Mouse (Mus musculus) testis, adult 10 weeks (tissue): Measurements from ENCODE around the gene Scn1a. TPM values are rescaled to one million over a fixed set of nuclear protein-coding genes. Genes with fewer than 3 reads are reported as not detected.

Experiments
- polyA plus RNA-seq: library from polyadenylated mRNA; stranded (reverse); fragments of 350-450 nt; fragmentation: Illumina TruSeq; extraction: RNeasy Lipid Tissue Mini Kit (QIAGEN cat#74804); gene quantifications from one replicate; pipeline ENCODE4 v1.2.3, GENCODE M21; 2014; ENCODE audit warnings: low read depth, low replicate concordance

Gene Scn1a
- polyA plus RNA-seq = 1.1 TPM

DNA sequence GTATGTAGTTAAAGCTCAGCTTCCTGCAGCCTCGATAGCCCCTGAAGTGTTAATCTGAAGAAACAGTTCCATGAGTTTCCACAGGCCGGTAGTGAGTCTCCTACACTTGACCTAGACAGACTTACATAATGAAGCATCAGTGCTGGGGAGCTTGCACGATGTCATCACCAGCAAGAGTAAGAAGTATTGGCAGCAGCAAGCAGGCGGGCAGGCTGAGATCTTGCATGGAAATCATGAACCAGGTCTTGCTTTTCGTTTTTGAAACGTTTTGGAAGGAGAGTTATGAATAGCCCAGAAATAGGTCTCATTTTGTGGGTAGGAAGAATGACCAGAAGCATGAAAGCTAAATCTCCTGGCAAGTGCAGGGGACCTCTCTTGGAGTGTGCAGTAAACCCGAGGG, at the start of gene Scn1a:
Scn1a (minus strand) TSS at position 130 of the 400 bp plus-strand sequence.

GRCm38 (mm10) chr2:66256220-66257131, 184.2 kb downstream of the Scn1a start, which contains the start of gene Ttc21b:
Ttc21b (minus strand) TSS chr2:66256617.

Other genes starting within 250 kb of the Scn1a start
- gene Ttc21b, start 184.2 kb downstream of the Scn1a start, polyA plus RNA-seq = 109 TPM
- gene Scn9a, start 194.1 kb upstream of the Scn1a start, polyA plus RNA-seq = not detected